Mouse (Mus musculus): ENCODE measurements around the gene Msn.

DNA sequence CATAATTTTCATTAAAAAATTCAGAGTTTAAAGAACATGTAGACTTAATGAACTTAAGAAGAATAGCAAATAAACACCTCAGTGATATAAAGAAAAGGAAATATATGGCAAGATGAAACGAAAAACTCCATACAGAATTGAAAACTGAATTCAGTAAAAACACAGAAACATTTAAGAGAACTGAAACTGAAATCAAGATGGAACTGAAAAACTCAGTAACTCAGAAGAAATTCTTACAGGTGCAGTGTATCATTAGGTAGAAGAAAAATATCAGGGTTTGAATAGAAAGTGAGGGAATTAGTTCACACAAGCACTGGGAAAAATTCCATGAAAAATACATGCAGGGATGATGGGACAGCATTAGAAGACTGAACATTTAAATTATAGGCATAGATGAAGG is 111.0 kb downstream of the Msn start:
- TF ChIP-seq FLI1 (IDR thresholded peaks at IDR 0.05; ENCODE audit: low read length) (no peak), GATA1 (IDR thresholded peaks at IDR 0.05; ENCODE audit: borderline replicate concordance, low read length) (no peak)

Measured in megakaryocyte, embryonic 14.5 days (primary cell).